Mouse (Mus musculus) intestine, embryonic 16.5 days (tissue): ENCODE measurements at regions not wholly inside any gene's neighbourhood (a gene's known extent, or its start where the extent isn't known, plus 50 kb on each side); places are given as distances from the start of the nearest gene placed in this dataset.

ENCODE experiments used
- ATAC-seq: fragments of 200-750 bp; cut with Nextera tagmentation; 2 replicates; pipeline ENCODE4 v1.8.0; 2017; ENCODE audit warnings: moderate TSS enrichment, moderate library complexity
- H3K27ac ChIP-seq: fragments of 300-500 bp; sonication (generic); 2 replicates; pipeline ENCODE4 v1.5.1; 2014; ENCODE audit warnings: mild to moderate bottlenecking, low read length
- H3K27me3 ChIP-seq: fragments of 300-500 bp; sonication (generic); replicated peaks from 2 replicates; pipeline ENCODE4 v1.6.1; 2014; ENCODE audit warnings: low read length, control low read depth, mixed read lengths; ENCODE audit not compliant: control insufficient read depth, insufficient read depth
- H3K36me3 ChIP-seq: fragments of 300-500 bp; sonication (generic); 2 replicates; pipeline ENCODE4 v1.6.1; 2014; ENCODE audit warnings: low read length, control low read depth; ENCODE audit not compliant: control insufficient read depth, insufficient read depth
- H3K4me1 ChIP-seq: fragments of 300-500 bp; sonication (generic); 2 replicates; pipeline ENCODE4 v1.6.1; 2014; ENCODE audit warnings: low read length, control low read depth, mixed read lengths; ENCODE audit not compliant: control insufficient read depth, insufficient read depth
- H3K4me2 ChIP-seq: fragments of 300-500 bp; sonication (generic); 2 replicates; pipeline ENCODE4 v1.6.1; 2014; ENCODE audit warnings: low read depth, low read length, control low read depth
- H3K4me3 ChIP-seq: fragments of 300-500 bp; sonication (generic); 2 replicates; pipeline ENCODE4 v1.5.1; 2014; ENCODE audit warnings: mild to moderate bottlenecking, low read length
- H3K9ac ChIP-seq: fragments of 300-500 bp; sonication (generic); 2 replicates; pipeline ENCODE4 v1.6.1; 2014; ENCODE audit warnings: low read depth, low read length
- H3K9me3 ChIP-seq: fragments of 300-500 bp; sonication (generic); 2 replicates; pipeline ENCODE4 v1.6.1; 2016; ENCODE audit warnings: low read length, control low read depth; ENCODE audit not compliant: control insufficient read depth
- WGBS: fragments of 180-500 bp; shearing (Covaris S2); extraction: QIAGEN DNeasy Blood & Tissue Kit; methylation state at CpG from one replicate; pipeline ENCODE4 v1.1.7; 2014; 5-methylcytosine and 5-hydroxymethylcytosine counted together

DNA sequence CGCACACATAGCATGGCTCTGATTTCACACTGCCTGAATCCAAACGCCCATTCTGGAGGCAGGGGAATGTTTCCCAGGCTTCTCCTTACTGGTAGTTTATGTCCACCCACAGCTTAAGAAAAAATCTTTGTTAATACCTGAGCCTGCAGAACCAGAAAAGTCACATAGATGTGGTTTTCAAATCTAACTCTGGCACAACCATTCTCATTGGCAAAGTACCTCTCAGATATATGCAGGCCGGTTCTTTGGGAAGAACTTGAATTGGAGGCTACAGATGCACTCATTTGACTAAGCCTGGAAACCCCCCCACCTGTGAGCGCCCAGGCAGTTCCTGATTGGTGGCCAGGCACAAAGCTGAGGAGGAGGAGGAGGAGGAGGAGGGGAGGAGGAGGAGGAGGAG, 179.8 kb upstream of the Arid2 start:
- no peaks in the 10 kb centered on the region for H3K4me1 ChIP-seq
- no peak overlapping the region for H3K4me2 ChIP-seq
- no peak overlapping the region for H3K9ac ChIP-seq
- ATAC-seq: no peak
- no peak overlapping the region for H3K27ac ChIP-seq
- WGBS: 64% methylated on average over 4 of the region's 4 CpGs
- H3K36me3 ChIP-seq: no peaks in the 10 kb centered on the region
- H3K4me3 ChIP-seq: no peak overlapping the region
- no peaks in the 10 kb centered on the region for H3K27me3 ChIP-seq
- no peaks in the 10 kb centered on the region for H3K9me3 ChIP-seq

DNA sequence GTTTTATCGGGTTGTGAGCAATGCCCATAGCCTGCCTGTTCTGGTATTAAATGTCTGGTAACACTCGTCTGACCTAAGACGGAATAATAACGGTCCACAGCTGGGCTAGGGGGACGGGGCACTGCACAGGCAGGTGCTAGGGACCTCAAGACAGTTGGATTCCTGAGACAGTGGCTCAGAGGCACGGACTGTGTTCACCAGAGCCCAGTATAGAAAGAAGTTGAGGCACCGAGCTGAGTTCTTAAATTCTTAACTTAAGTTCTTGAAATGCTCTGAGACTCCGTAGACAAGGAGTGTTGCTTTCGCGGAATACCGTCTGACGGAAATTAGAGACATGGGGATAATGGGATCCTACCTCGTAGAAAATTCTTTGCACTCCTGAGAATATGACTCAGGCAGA, 174.2 kb upstream of the Arid2 start:
- no peaks in the 10 kb centered on the region for H3K36me3 ChIP-seq
- no peak overlapping the region for H3K4me3 ChIP-seq
- no peak overlapping the region for H3K27ac ChIP-seq
- H3K4me2 ChIP-seq: no peak overlapping the region
- no peak for ATAC-seq
- no peaks in the 10 kb centered on the region for H3K9me3 ChIP-seq
- H3K9ac ChIP-seq: no peak overlapping the region
- no peaks in the 10 kb centered on the region for H3K4me1 ChIP-seq
- WGBS: 91% methylated on average over 13 of the region's 13 CpGs
- no peaks in the 10 kb centered on the region for H3K27me3 ChIP-seq

DNA sequence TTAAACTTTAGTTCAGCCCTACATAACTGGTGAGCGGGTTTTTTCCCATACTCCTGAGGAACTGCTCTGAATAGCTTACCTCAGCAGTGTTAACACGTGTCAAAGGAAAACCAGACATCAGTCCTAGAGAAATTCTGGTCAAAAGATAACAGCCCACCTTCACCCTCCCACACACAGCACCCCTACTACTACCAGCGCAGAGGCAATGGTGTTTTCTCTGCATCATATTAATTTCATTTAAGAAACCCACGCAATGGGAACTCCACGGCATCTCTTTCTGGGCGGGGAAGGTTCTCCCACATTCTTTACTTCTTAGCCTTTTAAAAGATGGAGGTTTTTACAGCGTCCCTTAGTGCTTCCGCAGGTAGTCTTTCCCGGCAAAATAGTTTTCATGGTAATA, 172.7 kb upstream of the Arid2 start:
- Histone ChIP-seq H3K9me3 (no peaks in the 10 kb centered on the region), H3K36me3 (no peaks in the 10 kb centered on the region), H3K9ac (no peak overlapping the region), H3K4me2 (no peak overlapping the region), H3K27ac (no peak overlapping the region), H3K4me1 (no peaks in the 10 kb centered on the region), H3K4me3 (no peak overlapping the region), H3K27me3 (no peaks in the 10 kb centered on the region)
- no peak for ATAC-seq
- 61% methylated on average over 9 of the region's 9 CpGs for WGBS

DNA sequence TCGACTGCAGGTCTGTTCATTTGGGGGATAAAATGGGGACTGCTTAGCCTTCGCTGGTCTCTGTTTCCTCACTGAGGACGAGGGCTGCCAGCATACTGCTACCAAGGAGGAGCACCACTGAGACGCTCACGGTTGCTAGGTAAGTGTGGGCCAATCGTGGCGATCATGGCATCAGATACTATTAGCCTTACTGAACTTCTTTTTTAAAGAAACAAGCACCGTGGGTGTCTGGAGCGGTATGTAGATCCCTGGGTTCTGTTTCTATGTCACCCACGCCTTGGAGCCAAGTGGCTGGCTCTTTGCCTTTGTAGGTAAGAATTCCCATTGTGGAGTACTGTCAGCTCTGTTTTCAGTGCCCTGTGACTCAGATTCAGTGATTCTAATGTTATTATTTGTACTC, 172.1 kb upstream of the Arid2 start:
- Histone ChIP-seq H3K9me3 (no peaks in the 10 kb centered on the region), H3K9ac (no peak overlapping the region), H3K27ac (no peak overlapping the region), H3K36me3 (no peaks in the 10 kb centered on the region), H3K4me3 (no peak overlapping the region), H3K27me3 (no peaks in the 10 kb centered on the region), H3K4me2 (no peak overlapping the region), H3K4me1 (no peaks in the 10 kb centered on the region)
- 37% methylated on average over 10 of the region's 10 CpGs for WGBS
- no peak for ATAC-seq

DNA sequence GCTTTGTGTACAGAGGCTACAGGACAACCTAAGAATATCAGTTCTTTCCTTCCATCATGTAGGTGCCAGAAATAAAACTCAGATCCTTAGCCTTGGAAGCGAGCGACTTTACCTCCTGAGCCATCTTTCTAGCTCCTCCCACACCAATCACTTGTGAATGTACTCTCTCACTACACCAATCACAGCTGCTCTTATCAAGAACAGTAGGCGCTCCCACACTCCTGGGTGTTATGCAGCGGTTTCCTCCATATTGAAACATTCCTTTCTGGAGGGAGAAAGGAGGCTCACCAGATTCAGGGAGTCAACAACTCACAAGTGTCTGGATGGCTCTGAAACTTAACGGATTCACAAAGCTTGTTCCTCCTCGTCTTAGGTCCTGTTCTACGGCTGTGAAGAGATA, 168.1 kb upstream of the Arid2 start:
- Histone ChIP-seq H3K4me3 (no peak overlapping the region), H3K27ac (no peak overlapping the region), H3K9ac (no peak overlapping the region), H3K27me3 (no peaks in the 10 kb centered on the region), H3K4me2 (no peak overlapping the region), H3K9me3 (peaks cover 5% of the 10 kb centered on the region; the same call in 1 of the 2 replicates), H3K4me1 (no peaks in the 10 kb centered on the region), H3K36me3 (no peaks in the 10 kb centered on the region)
- no peak for ATAC-seq
- 92% methylated on average over 7 of the region's 7 CpGs for WGBS

DNA sequence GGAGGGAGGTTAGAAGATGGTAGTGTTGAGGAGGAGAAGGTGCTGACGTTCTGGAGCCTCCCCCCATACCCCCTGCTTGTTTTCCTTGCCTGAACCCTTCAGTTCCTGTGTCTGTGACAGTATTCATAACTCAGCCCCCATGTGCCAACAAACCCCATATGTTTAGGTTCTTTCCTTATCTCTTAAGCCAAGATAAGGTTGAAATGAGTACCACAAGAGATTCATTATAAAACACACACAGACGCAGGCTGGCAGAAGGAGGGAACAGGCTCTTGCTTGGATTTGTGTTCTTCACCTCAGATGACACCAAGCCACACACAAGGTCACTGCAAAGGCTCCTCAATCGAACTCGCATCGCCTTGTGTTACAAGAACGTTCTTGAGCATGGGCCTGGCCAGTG, 162.9 kb upstream of the Arid2 start:
- Histone ChIP-seq H3K36me3 (no peaks in the 10 kb centered on the region), H3K4me2 (no peak overlapping the region), H3K9ac (no peak overlapping the region), H3K9me3 (peaks cover 5% of the 10 kb centered on the region; the same call in 1 of the 2 replicates), H3K27me3 (no peaks in the 10 kb centered on the region), H3K27ac (no peak overlapping the region), H3K4me3 (no peak overlapping the region), H3K4me1 (no peaks in the 10 kb centered on the region)
- no peak for ATAC-seq
- 68% methylated on average over 6 of the region's 6 CpGs for WGBS

DNA sequence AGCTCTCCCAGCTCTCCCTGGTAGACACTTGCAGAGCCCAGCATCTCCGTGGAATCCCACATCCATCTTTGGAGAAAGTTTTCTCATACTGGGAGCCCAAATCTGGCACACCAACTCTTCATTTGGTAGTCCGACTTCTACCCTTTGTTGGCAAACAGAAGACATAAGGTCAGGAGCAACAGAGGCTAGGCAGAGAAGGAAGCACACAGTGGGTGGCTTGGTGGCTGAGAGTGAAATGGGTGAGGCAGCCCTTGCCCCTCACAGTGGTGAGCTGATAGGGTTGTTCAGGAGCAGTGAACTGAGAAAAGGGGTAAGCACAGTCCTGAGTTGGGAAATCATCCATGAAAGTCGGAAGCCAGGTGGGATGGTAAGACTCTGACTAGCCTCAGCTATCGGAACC, 157.6 kb upstream of the Arid2 start:
- Histone ChIP-seq H3K27ac (no peak overlapping the region), H3K27me3 (no peaks in the 10 kb centered on the region), H3K4me3 (no peak overlapping the region), H3K4me2 (no peak overlapping the region), H3K9me3 (no peaks in the 10 kb centered on the region), H3K4me1 (no peaks in the 10 kb centered on the region), H3K36me3 (no peaks in the 10 kb centered on the region), H3K9ac (no peak overlapping the region)
- WGBS: 97% methylated on average over 4 of the region's 4 CpGs
- no peak for ATAC-seq

DNA sequence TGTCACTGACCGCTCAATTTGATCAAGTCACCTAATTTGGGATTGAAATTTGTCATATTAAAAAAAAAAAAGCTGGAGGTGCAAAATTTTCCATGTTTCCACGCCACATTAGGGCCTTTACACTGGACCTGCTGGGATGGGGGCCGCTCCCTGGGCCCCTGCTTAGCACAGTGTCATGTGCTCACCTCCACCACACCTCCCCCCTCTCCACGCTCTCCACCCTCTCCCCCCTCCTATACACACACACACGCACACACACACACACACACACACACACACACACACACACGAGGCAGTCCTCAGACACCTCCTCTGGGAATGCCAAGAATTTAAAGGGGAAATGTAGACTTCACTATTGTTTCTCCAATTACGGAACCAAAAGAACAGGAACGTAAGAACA, 156.8 kb upstream of the Arid2 start:
- Histone ChIP-seq H3K9me3 (no peaks in the 10 kb centered on the region), H3K36me3 (no peaks in the 10 kb centered on the region), H3K4me2 (no peak overlapping the region), H3K9ac (no peak overlapping the region), H3K4me1 (peaks cover under 1% of the 10 kb centered on the region; the same call in 1 of the 2 replicates), H3K27me3 (no peaks in the 10 kb centered on the region), H3K4me3 (no peak overlapping the region), H3K27ac (no peak overlapping the region)
- 72% methylated on average over 8 of the region's 8 CpGs for WGBS
- no peak for ATAC-seq

DNA sequence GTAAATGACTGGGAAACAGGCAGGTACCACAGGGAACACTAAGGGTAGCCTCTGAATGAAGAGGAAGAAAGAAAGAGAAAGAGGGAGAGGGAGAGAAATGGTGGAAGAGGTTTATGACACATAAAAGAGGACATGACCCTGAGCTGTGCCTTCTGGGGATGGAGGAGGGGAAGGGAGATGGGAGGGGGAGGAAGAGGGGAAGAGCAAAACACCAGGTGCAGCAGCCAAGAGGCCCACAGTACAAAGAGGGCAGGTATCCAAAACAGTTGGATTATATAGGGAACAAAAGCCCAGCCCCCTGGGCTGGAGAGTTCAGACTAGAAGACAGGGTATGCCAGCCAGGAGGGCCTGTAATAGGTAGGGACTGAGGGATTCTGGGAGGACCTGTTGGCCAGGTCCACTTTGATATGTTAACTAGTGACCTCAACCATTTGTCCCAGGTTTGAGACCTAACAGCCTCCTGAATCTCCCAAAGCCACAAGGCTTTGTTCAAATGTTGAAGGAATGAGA, 155.7 kb upstream of the Arid2 start:
- Histone ChIP-seq H3K4me1 (peaks cover 2% of the 10 kb centered on the region; the same call in 1 of the 2 replicates), H3K27ac (no peak overlapping the region), H3K4me2 (no peak overlapping the region), H3K9me3 (no peaks in the 10 kb centered on the region), H3K27me3 (no peaks in the 10 kb centered on the region), H3K36me3 (no peaks in the 10 kb centered on the region), H3K4me3 (no peak overlapping the region), H3K9ac (no peak overlapping the region)
- no peak for ATAC-seq

DNA sequence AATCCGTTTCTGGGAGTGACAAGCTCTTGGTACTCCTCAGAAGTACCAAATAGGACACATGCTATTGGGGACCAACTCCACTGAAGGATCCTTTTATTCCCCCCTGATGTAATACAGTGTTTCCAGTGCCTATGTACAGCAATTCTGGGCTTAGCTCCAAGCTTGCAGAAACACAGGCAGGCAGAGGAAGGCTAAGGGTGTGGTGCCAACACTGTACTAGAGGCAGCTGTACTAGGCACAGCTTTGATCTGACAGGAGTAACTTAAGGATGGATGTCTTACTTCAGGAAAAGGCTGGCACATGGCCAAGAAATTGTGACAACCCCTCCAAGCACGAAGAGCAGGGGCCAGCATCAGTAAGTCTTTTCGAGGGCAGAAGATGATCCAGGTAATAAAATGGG, 154.7 kb upstream of the Arid2 start:
- no peaks in the 10 kb centered on the region for H3K9me3 ChIP-seq
- no peak overlapping the region for H3K4me3 ChIP-seq
- H3K27me3 ChIP-seq: no peaks in the 10 kb centered on the region
- ATAC-seq: no peak
- no peak overlapping the region for H3K9ac ChIP-seq
- H3K27ac ChIP-seq: no peak overlapping the region
- H3K4me2 ChIP-seq: no peak overlapping the region
- H3K4me1 ChIP-seq: peaks cover 2% of the 10 kb centered on the region; the same call in 1 of the 2 replicates
- WGBS: 43% methylated on average over 3 of the region's 3 CpGs
- no peaks in the 10 kb centered on the region for H3K36me3 ChIP-seq
